Mouse (Mus musculus) liver, embryonic 14.5 days (tissue): ENCODE data around the gene Dok5. TPM values are rescaled to one million over a fixed set of nuclear protein-coding genes. Genes with fewer than 3 reads are reported as not detected.

Experiments
- ATAC-seq: fragments of 200-750 bp; cut with Nextera tagmentation; 2 replicates; pipeline ENCODE4 v1.8.0; 2017; ENCODE audit warnings: moderate number of reproducible peaks, mild to moderate bottlenecking, moderate library complexity; ENCODE audit not compliant: insufficient read depth
- DNase-seq, 3 experiments: peaks; one replicate each; pipeline ENCODE4 v3.0.0-alpha.2; 2012 to 2013; ENCODE audit warnings: low read depth in 3 of 3, low spot score in 3 of 3
- H3K27ac ChIP-seq: fragments of 300-500 bp; sonication (generic); 2 replicates; pipeline ENCODE4 v1.5.1; 2014; ENCODE audit warnings: moderate library complexity, mild to moderate bottlenecking, control low read depth, inconsistent platforms
- H3K27me3 ChIP-seq: fragments of 300-500 bp; sonication (generic); 2 replicates; pipeline ENCODE4 v1.6.1; 2014; ENCODE audit warnings: mild to moderate bottlenecking, low read length, moderate library complexity; ENCODE audit not compliant: control insufficient read depth, insufficient read depth
- H3K36me3 ChIP-seq: fragments of 300-500 bp; sonication (generic); replicated peaks from 2 replicates; pipeline ENCODE4 v1.6.1; 2014; ENCODE audit warnings: low read depth; ENCODE audit not compliant: control insufficient read depth, insufficient read depth
- H3K4me1 ChIP-seq, 2 experiments: fragments of 200-500 bp in 1 of 2; fragments of 300-500 bp in 1 of 2; sonication (generic) in 1 of 2; replicated peaks; 2 replicates each; pipeline ENCODE4 v1.6.1; 2012 to 2014; ENCODE audit warnings: antibody characterized with exemption in 1 of 2, inconsistent platforms in 1 of 2, low read length in 1 of 2; ENCODE audit not compliant: control insufficient read depth in 2 of 2, insufficient read depth in 2 of 2
- H3K4me2 ChIP-seq: fragments of 300-500 bp; sonication (generic); 2 replicates; pipeline ENCODE4 v1.6.1; 2014; ENCODE audit warnings: low read depth, mild to moderate bottlenecking, control low read depth, moderate library complexity
- H3K4me3 ChIP-seq, 2 experiments: fragments of 200-500 bp in 1 of 2; fragments of 300-500 bp in 1 of 2; sonication (generic) in 1 of 2; 2 replicates each; pipeline ENCODE4 v1.5.1; 2012 to 2014; ENCODE audit warnings: low read depth in 2 of 2, low read length in 2 of 2, mild to moderate bottlenecking in 2 of 2, control low read depth in 1 of 2, inconsistent platforms in 1 of 2, moderate library complexity in 1 of 2; ENCODE audit not compliant: insufficient read depth in 1 of 2
- H3K9ac ChIP-seq: fragments of 300-500 bp; sonication (generic); replicated peaks from 2 replicates; pipeline ENCODE4 v1.6.1; 2014; ENCODE audit warnings: mild to moderate bottlenecking, control low read depth, moderate library complexity
- H3K9me3 ChIP-seq: fragments of 300-500 bp; sonication (generic); 2 replicates; pipeline ENCODE4 v1.6.1; 2016; ENCODE audit warnings: low read length, mixed read lengths; ENCODE audit not compliant: control insufficient read depth
- CTCF ChIP-seq: IDR thresholded peaks from 2 replicates; pipeline ENCODE4 v1.5.1; 2016; ENCODE audit warnings: antibody characterized with exemption, low read depth, control low read depth
- EP300 ChIP-seq: IDR thresholded peaks from 2 replicates; pipeline ENCODE4 v1.6.1; 2016; ENCODE audit warnings: antibody characterized with exemption, low read depth
- WGBS: fragments of 180-500 bp; shearing (Covaris S2); extraction: QIAGEN DNeasy Blood & Tissue Kit; methylation state at CpG from one replicate; pipeline ENCODE4 v1.1.7; 2014; ENCODE audit not compliant: insufficient replicate concordance; 5-methylcytosine and 5-hydroxymethylcytosine counted together
- polyA plus RNA-seq, 2 experiments: library from polyadenylated mRNA; depleted of rRNA in 1 of 2; stranded (reverse) in 1 of 2; unstranded in 1 of 2; fragments of >200 nt; fragmentation: Nextera tagmentation in 1 of 2; extraction: Ambion mirVana in 1 of 2; gene quantifications; 2 replicates each; pipeline versions ENCODE4 v1.2.1 to v1.2.3; 2012 to 2014

Dok5 gene
- polyA plus RNA-seq, 2 experiments: 0.15 to 0.19 TPM

- no peak overlapping the region for H3K4me2 ChIP-seq
- no peak overlapping the region for H3K4me3 ChIP-seq
- TF ChIP-seq CTCF (peak; percentile 30; the same call in 1 of the 2 replicates), EP300 (no peak)
- H3K27ac ChIP-seq: no peak overlapping the region
- no peaks in the 10 kb centered on the region for H3K27me3 ChIP-seq
- no peaks in the 10 kb centered on the region for H3K36me3 ChIP-seq
- WGBS: 39% methylated on average over 13 of the region's 13 CpGs
- H3K9me3 ChIP-seq: no peaks in the 10 kb centered on the region
- ATAC-seq (no peak), DNase-seq (peak in 1 of 3 experiments; percentile 9)
- H3K4me1 ChIP-seq: no peaks in the 10 kb centered on the region
- no peak overlapping the region for H3K9ac ChIP-seq
Observed at GRCm38 (mm10) chr2:170912589-170913223, 181.1 kb downstream of the Dok5 start.

GRCm38 (mm10) chr2:170913863-170914262 lies 182.3 kb downstream of the Dok5 start:
- ATAC-seq: no peak
- WGBS: 68% methylated on average over 11 of the region's 11 CpGs
- no peaks in the 10 kb centered on the region for H3K9me3 ChIP-seq
- no peaks in the 10 kb centered on the region for H3K27me3 ChIP-seq
- no peaks in the 10 kb centered on the region for H3K36me3 ChIP-seq
- no peaks in the 10 kb centered on the region for H3K4me1 ChIP-seq
- no peak overlapping the region for H3K9ac ChIP-seq
- H3K4me2 ChIP-seq: no peak overlapping the region
- TF ChIP-seq CTCF (no peak), EP300 (no peak)
- H3K27ac ChIP-seq: no peak overlapping the region
- no peak for DNase-seq
- no peak overlapping the region for H3K4me3 ChIP-seq

GRCm38 (mm10) chr2:170915646-170916045 lies 184.0 kb downstream of the Dok5 start:
- DNase-seq: no peak
- no peaks in the 10 kb centered on the region for H3K27me3 ChIP-seq
- H3K27ac ChIP-seq: no peak overlapping the region
- H3K9me3 ChIP-seq: no peaks in the 10 kb centered on the region
- 70% methylated on average over 8 of the region's 8 CpGs for WGBS
- TF ChIP-seq EP300 (no peak), CTCF (no peak)
- H3K4me3 ChIP-seq: no peak overlapping the region
- no peak overlapping the region for H3K4me2 ChIP-seq
- no peak for ATAC-seq
- no peaks in the 10 kb centered on the region for H3K36me3 ChIP-seq
- no peak overlapping the region for H3K9ac ChIP-seq
- H3K4me1 ChIP-seq: no peaks in the 10 kb centered on the region

- no peak for ATAC-seq
Observed at GRCm38 (mm10) chr2:170922260-170922659, 190.7 kb downstream of the Dok5 start.

GRCm38 (mm10) chr2:170924131-170924530 lies 192.5 kb downstream of the Dok5 start:
- WGBS: 60% methylated on average over 4 of the region's 4 CpGs
- Histone ChIP-seq H3K4me1 (no peaks in the 10 kb centered on the region), H3K27ac (no peak overlapping the region), H3K27me3 (no peaks in the 10 kb centered on the region), H3K36me3 (no peaks in the 10 kb centered on the region), H3K9ac (no peak overlapping the region), H3K9me3 (no peaks in the 10 kb centered on the region), H3K4me2 (no peak overlapping the region), H3K4me3 (no peak overlapping the region)
- TF ChIP-seq EP300: no peak
- no peak for TF ChIP-seq CTCF
- no peak for ATAC-seq
- no peak for DNase-seq

More at GRCm38 (mm10) chr2:170922260-170922659, 190.7 kb downstream of the Dok5 start:
- H3K27me3 ChIP-seq: no peaks in the 10 kb centered on the region
- H3K36me3 ChIP-seq: no peaks in the 10 kb centered on the region
- DNase-seq: no peak
- H3K4me2 ChIP-seq: no peak overlapping the region
- 48% methylated on average over 3 of the region's 3 CpGs for WGBS
- TF ChIP-seq CTCF (no peak), EP300 (no peak)
- H3K4me3 ChIP-seq: no peak overlapping the region
- no peaks in the 10 kb centered on the region for H3K4me1 ChIP-seq
- H3K9me3 ChIP-seq: no peaks in the 10 kb centered on the region
- H3K27ac ChIP-seq: no peak overlapping the region
- no peak overlapping the region for H3K9ac ChIP-seq
